Mouse (Mus musculus) midbrain, postnatal 0 days (tissue): ENCODE data around the gene Etv6. TPM values are rescaled to one million over a fixed set of nuclear protein-coding genes. Genes with fewer than 3 reads are reported as not detected.

Experiments used
- ATAC-seq: fragments of 200-750 bp; cut with Nextera tagmentation; 2 replicates; pipeline ENCODE4 v1.8.0; 2017; ENCODE audit warnings: moderate number of reproducible peaks, mild to moderate bottlenecking, moderate TSS enrichment, moderate library complexity; ENCODE audit not compliant: low FRiP score
- DNase-seq: peaks from one replicate; pipeline ENCODE4 v3.0.0-alpha.2; 2015; ENCODE audit warnings: low spot score
- H3K27ac ChIP-seq: fragments of 300-500 bp; sonication (generic); 2 replicates; pipeline ENCODE4 v1.5.1; 2014; ENCODE audit warnings: low read depth, mild to moderate bottlenecking, low read length, mixed read lengths
- H3K27me3 ChIP-seq: fragments of 300-500 bp; sonication (generic); 2 replicates; pipeline ENCODE4 v1.6.1; 2014; ENCODE audit warnings: low read length, control low read depth, mixed read lengths; ENCODE audit not compliant: insufficient read depth
- H3K36me3 ChIP-seq: fragments of 300-500 bp; sonication (generic); 2 replicates; pipeline ENCODE4 v1.6.1; 2014; ENCODE audit warnings: low read length, control low read depth, mixed read lengths; ENCODE audit not compliant: insufficient read depth
- H3K4me1 ChIP-seq: fragments of 300-500 bp; sonication (generic); 2 replicates; pipeline ENCODE4 v1.6.1; 2014; ENCODE audit warnings: mild to moderate bottlenecking, control low read depth, antibody characterized with exemption, low read length, mixed read lengths; ENCODE audit not compliant: insufficient read depth
- H3K4me2 ChIP-seq: fragments of 300-500 bp; sonication (generic); 2 replicates; pipeline ENCODE4 v1.6.1; 2014; ENCODE audit warnings: low read depth, mild to moderate bottlenecking, low read length, mixed read lengths; ENCODE audit not compliant: poor library complexity, severe bottlenecking
- H3K4me3 ChIP-seq: fragments of 300-500 bp; sonication (generic); 2 replicates; pipeline ENCODE4 v1.5.1; 2014; ENCODE audit warnings: low read depth, mild to moderate bottlenecking, low read length, moderate library complexity
- H3K9ac ChIP-seq: fragments of 300-500 bp; sonication (generic); replicated peaks from 2 replicates; pipeline ENCODE4 v1.6.1; 2014; ENCODE audit warnings: mild to moderate bottlenecking, low read length, moderate library complexity, mixed read lengths; ENCODE audit not compliant: poor library complexity, severe bottlenecking
- H3K9me3 ChIP-seq: fragments of 300-500 bp; sonication (generic); 2 replicates; pipeline ENCODE4 v1.6.1; 2016; ENCODE audit warnings: low read length, control low read depth
- CTCF ChIP-seq: IDR thresholded peaks from 2 replicates; pipeline ENCODE4 v1.5.1; 2016; ENCODE audit warnings: antibody characterized with exemption, mild to moderate bottlenecking
- WGBS: fragments of 180-500 bp; shearing (Covaris S2); extraction: QIAGEN DNeasy Blood & Tissue Kit; methylation state at CpG from one replicate; pipeline ENCODE4 v1.1.7; 2014; 5-methylcytosine and 5-hydroxymethylcytosine counted together
- polyA plus RNA-seq: library from polyadenylated mRNA; unstranded; fragments of >200 nt; fragmentation: Nextera tagmentation; extraction: Ambion mirVana; gene quantifications from 2 replicates; pipeline ENCODE4 v1.2.1, GENCODE M21; 2015
- total RNA-seq: library from RNA; depleted of rRNA; stranded (reverse); fragments of >200 nt; gene quantifications from 2 replicates; pipeline ENCODE4 v1.2.3, GENCODE M21; 2014

Gene Etv6
- total and polyA plus RNA-seq, 2 experiments from 2014 or later = 2.9 to 7.2 TPM

GRCm38 (mm10) chr6:134291823-134292222 is 256.3 kb downstream of the Etv6 start:
- ATAC-seq (no peak), DNase-seq (no peak)
- Histone ChIP-seq H3K4me1 (no peaks in the 10 kb centered on the region), H3K27me3 (no peaks in the 10 kb centered on the region), H3K9ac (no peak overlapping the region), H3K36me3 (no peaks in the 10 kb centered on the region), H3K27ac (no peak overlapping the region), H3K4me2 (no peak overlapping the region), H3K4me3 (no peak overlapping the region), H3K9me3 (no peaks in the 10 kb centered on the region)
- no peak for TF ChIP-seq CTCF
- 86% methylated on average over 3 of the region's 3 CpGs for WGBS

DNA sequence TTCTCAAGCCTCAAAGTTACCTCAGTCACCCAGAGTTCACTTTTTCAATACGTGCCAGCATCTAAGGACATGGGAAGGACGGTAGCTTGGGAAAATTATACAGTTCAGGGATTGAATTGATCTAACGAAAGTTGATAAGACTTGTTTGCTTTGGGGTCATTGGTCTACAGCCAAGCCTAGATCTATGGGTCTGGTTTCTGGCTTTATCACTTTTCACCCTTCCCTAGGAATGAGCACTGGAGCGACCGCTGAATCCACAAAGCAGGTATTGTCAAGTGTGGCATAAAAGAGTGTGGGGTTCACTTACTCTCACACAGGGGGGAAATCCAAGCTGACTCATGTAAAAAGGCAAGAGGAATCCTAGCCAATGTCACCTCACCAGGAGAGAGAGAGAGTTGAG is 256.9 kb downstream of the Etv6 start:
- H3K4me1 ChIP-seq = no peaks in the 10 kb centered on the region
- H3K4me2 ChIP-seq = no peak overlapping the region
- H3K4me3 ChIP-seq = no peak overlapping the region
- no peak for DNase-seq
- no peaks in the 10 kb centered on the region for H3K27me3 ChIP-seq
- no peaks in the 10 kb centered on the region for H3K36me3 ChIP-seq
- WGBS = 89% methylated on average over 5 of the region's 5 CpGs
- H3K9ac ChIP-seq = no peak overlapping the region
- no peak for ATAC-seq
- H3K9me3 ChIP-seq = no peaks in the 10 kb centered on the region
- no peak overlapping the region for H3K27ac ChIP-seq
- no peak for TF ChIP-seq CTCF

DNA sequence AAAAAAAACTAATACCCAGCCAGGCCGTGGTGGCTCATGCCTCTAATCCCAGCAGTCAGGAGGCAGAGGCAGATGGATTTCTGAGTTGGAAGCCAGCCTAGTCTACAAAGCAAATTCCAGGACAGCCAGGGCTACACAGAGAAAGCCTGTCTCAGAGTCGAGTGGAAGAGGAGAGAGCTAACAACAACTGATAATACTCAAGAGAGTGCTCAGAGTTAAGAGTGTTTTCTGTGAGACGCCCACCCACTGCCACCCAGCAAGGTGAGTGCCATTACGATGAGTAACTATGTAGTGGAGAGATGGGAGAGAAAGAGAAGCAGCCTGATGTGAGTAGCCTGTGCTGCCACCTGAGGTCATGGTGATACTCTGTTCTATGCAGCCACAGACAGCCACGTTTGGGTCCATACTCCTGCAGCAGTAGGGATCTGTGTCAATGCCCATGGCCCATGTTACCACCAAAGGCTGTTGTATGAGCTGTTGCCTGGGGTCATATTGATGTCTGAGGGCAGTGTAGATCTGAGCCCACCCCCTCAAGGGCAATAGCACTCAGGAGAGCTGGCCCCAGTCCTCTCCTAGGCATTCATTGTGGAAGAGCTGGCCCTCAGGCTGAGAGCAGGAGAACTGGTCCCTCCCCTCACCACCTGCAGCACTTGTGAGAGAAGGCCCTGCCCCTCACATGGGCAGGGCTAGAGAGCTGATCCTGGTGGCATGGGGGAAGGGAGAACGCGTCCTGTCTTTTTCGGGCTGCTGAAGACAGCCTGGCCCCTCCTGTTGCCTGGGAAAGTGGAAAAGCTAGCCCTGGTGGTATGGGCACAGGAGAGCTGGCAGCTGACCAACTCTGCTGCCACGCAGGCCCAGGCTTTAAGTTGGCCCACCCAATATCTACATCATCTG is 258.4 kb downstream of the Etv6 start:
- ATAC-seq = no peak
- Histone ChIP-seq H3K36me3 (no peaks in the 10 kb centered on the region), H3K9ac (no peak overlapping the region), H3K4me2 (no peak overlapping the region), H3K4me3 (no peak overlapping the region), H3K27me3 (no peaks in the 10 kb centered on the region), H3K27ac (no peak overlapping the region), H3K4me1 (no peaks in the 10 kb centered on the region), H3K9me3 (no peaks in the 10 kb centered on the region)
- TF ChIP-seq CTCF = no peak
- 47% methylated on average over 9 of the region's 9 CpGs for WGBS
- DNase-seq = no peak

- Histone ChIP-seq H3K9me3 (no peaks in the 10 kb centered on the region), H3K27ac (no peak overlapping the region), H3K36me3 (no peaks in the 10 kb centered on the region), H3K27me3 (no peaks in the 10 kb centered on the region), H3K9ac (no peak overlapping the region), H3K4me1 (no peaks in the 10 kb centered on the region), H3K4me3 (no peak overlapping the region), H3K4me2 (no peak overlapping the region)
- TF ChIP-seq CTCF = peak; percentile 20; the same call in 1 of the 2 replicates
- WGBS = 79% methylated on average over 13 of the region's 13 CpGs
- no peak for ATAC-seq
- no peak for DNase-seq
These were observed 262.6 kb downstream of the Etv6 start for GRCm38 (mm10) chr6:134297884-134298619.

- Histone ChIP-seq H3K9ac (no peak overlapping the region), H3K4me2 (no peak overlapping the region), H3K27ac (no peak overlapping the region), H3K36me3 (no peaks in the 10 kb centered on the region), H3K27me3 (no peaks in the 10 kb centered on the region), H3K4me3 (no peak overlapping the region), H3K4me1 (no peaks in the 10 kb centered on the region), H3K9me3 (no peaks in the 10 kb centered on the region)
- no peak for DNase-seq
- no peak for TF ChIP-seq CTCF
- 92% methylated on average over 1 of the region's 1 CpGs for WGBS
- no peak for ATAC-seq
These were observed 266.5 kb downstream of the Etv6 start for GRCm38 (mm10) chr6:134301951-134302350.

DNA sequence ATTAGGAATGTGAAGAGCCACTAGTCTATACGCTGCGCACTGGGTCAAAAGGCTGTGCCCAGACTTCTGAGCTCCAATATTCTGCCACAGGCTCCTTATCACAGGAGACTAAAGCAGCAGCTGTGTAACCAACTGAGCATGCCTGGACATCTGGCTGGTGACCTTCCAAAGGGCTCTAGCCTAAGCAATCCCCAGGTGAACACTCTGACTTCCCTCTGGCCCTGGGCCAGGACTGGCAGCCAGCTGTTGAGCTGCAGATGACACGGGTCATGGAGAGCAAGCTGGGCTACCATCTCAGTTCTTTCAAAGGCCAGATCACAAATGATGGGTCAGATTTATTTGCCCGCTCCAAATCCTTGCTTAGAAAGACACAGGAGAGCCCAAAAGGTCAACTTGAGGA is 275.8 kb downstream of the Etv6 start:
- Histone ChIP-seq H3K4me1 (no peaks in the 10 kb centered on the region), H3K36me3 (no peaks in the 10 kb centered on the region), H3K27me3 (no peaks in the 10 kb centered on the region), H3K4me3 (no peak overlapping the region), H3K27ac (no peak overlapping the region), H3K9me3 (no peaks in the 10 kb centered on the region), H3K4me2 (no peak overlapping the region), H3K9ac (no peak overlapping the region)
- no peak for TF ChIP-seq CTCF
- WGBS = 95% methylated on average over 4 of the region's 4 CpGs
- DNase-seq (no peak), ATAC-seq (no peak)
